ENCODE assay signal across 18 mouse cellular contexts in genomic region chr2:148579564-148579963, GRCm38 (mm10).
"Had no signal": no experiment of that assay in that cellular context is flagged by ENCODE, and none has a peak within 500 bp of the region (broad histone marks: within the 10 kb centered on the region; RNA-seq: fewer than 3 reads in every experiment).

No protein-coding gene starts in this region.

- H3K27me3 ChIP-seq: liver, embryonic 13.5 days; liver, embryonic 15.5 days; lung, embryonic 15.5 days; midbrain, embryonic 13.5 days; neural tube, embryonic 13.5 days; neural tube, embryonic 15.5 days; stomach, embryonic 15.5 days had no signal

- H3K4me1 ChIP-seq: liver, embryonic 13.5 days; liver, embryonic 15.5 days; midbrain, embryonic 13.5 days; neural tube, embryonic 13.5 days; stomach, embryonic 15.5 days had no signal

- ATAC-seq: midbrain, embryonic 13.5 days had no signal

- H3K4me2 ChIP-seq: liver, embryonic 11.5 days; liver, embryonic 13.5 days; liver, embryonic 15.5 days; lung, embryonic 15.5 days; midbrain, embryonic 13.5 days; neural tube, embryonic 13.5 days; neural tube, embryonic 15.5 days; stomach, embryonic 15.5 days had no signal

- DNase-seq: liver, embryonic 13.5 days; lung, adult 2 months; lung, postnatal 14 days; right cerebral cortex, postnatal 14 days; thymus, adult 2 months; thymus, postnatal 25 days; thymus, postnatal 4 days had no signal

- H3K4me3 ChIP-seq: liver, embryonic 13.5 days; liver, embryonic 15.5 days; lung, embryonic 15.5 days; midbrain, embryonic 10.5 days; midbrain, embryonic 13.5 days; myocyte; neural tube, embryonic 13.5 days; neural tube, embryonic 15.5 days; stomach, embryonic 15.5 days had no signal

- H3K9ac ChIP-seq: liver, embryonic 13.5 days; liver, embryonic 15.5 days; liver, postnatal 0 days; lung, embryonic 15.5 days; midbrain, embryonic 13.5 days; neural tube, embryonic 13.5 days; neural tube, embryonic 15.5 days; stomach, embryonic 15.5 days had no signal

- H3K27ac ChIP-seq: liver, embryonic 13.5 days; liver, embryonic 15.5 days; lung, embryonic 15.5 days; midbrain, embryonic 10.5 days; midbrain, embryonic 13.5 days; neural tube, embryonic 13.5 days; neural tube, embryonic 15.5 days; stomach, embryonic 15.5 days; stomach, postnatal 0 days had no signal

- H3K36me3 ChIP-seq: liver, embryonic 13.5 days; liver, embryonic 15.5 days; lung, embryonic 15.5 days; midbrain, embryonic 10.5 days; midbrain, embryonic 13.5 days; neural tube, embryonic 13.5 days; neural tube, embryonic 15.5 days; stomach, embryonic 15.5 days had no signal

- H3K9me3 ChIP-seq: liver, embryonic 13.5 days; liver, embryonic 15.5 days; lung, embryonic 15.5 days; midbrain, embryonic 10.5 days; midbrain, embryonic 13.5 days; neural tube, embryonic 13.5 days; neural tube, embryonic 15.5 days; stomach, embryonic 15.5 days had no signal
